Mouse (Mus musculus) C2C12 (cell line): ENCODE measurements around the gene Rims4. TPM values are rescaled to one million over a fixed set of nuclear protein-coding genes. Genes with fewer than 3 reads are reported as not detected.

Source experiments
- H3K27me3 ChIP-seq: one replicate; pipeline ENCODE4 v1.6.1; 2011; ENCODE audit not compliant: control insufficient read depth, insufficient read depth, insufficient read length
- H3K36me3 ChIP-seq: one replicate; pipeline ENCODE4 v1.6.1; 2011; ENCODE audit not compliant: control insufficient read depth, insufficient read depth
- H3K4me3 ChIP-seq: one replicate; pipeline ENCODE4 v1.5.1; 2011; ENCODE audit warnings: mild to moderate bottlenecking, control low read depth; ENCODE audit not compliant: poor library complexity, insufficient read depth, severe bottlenecking
- H3K79me2 ChIP-seq: one replicate; pipeline ENCODE4 v1.6.1; 2011; ENCODE audit not compliant: control insufficient read depth, insufficient read depth
- H3K79me3 ChIP-seq: one replicate; pipeline ENCODE4 v1.6.1; 2011; ENCODE audit warnings: low read depth, control low read depth
- H3ac ChIP-seq: one replicate; pipeline ENCODE3; 2011; ENCODE audit warnings: low read depth; ENCODE audit not compliant: control insufficient read depth, insufficient read length
- CEBPB ChIP-seq: IDR thresholded peaks from one replicate; pipeline ENCODE4 v1.6.1; 2011; ENCODE audit warnings: low read depth, mild to moderate bottlenecking, control low read depth, moderate library complexity
- CTCF ChIP-seq: IDR thresholded peaks from one replicate; pipeline ENCODE4 v1.5.1; 2011; ENCODE audit not compliant: control insufficient read depth, insufficient read depth, insufficient read length
- FOSL1 ChIP-seq: IDR thresholded peaks from one replicate; pipeline ENCODE4 v1.8.0; 2011; ENCODE audit warnings: mild to moderate bottlenecking, low read length; ENCODE audit not compliant: poor library complexity, insufficient read depth, severe bottlenecking
- MAX ChIP-seq: IDR thresholded peaks from one replicate; pipeline ENCODE4 v1.6.1; 2011; ENCODE audit warnings: mild to moderate bottlenecking, control low read depth
- MYOD1 ChIP-seq: IDR thresholded peaks from one replicate; pipeline ENCODE4 v1.6.1; 2011; ENCODE audit warnings: low read depth; ENCODE audit not compliant: control insufficient read depth, insufficient read length
- MYOG ChIP-seq: IDR thresholded peaks from one replicate; pipeline ENCODE4 v1.6.1; 2011; ENCODE audit not compliant: control insufficient read depth, insufficient read length; ENCODE audit errors: extremely low read depth
- USF1 ChIP-seq: IDR thresholded peaks from one replicate; pipeline ENCODE4 v1.6.1; 2011; ENCODE audit warnings: low read depth, mild to moderate bottlenecking, control low read depth, moderate library complexity
- polyA plus RNA-seq: library from polyadenylated mRNA; unstranded; fragments of >200 nt; fragmentation: generic; extraction: Trizol; gene quantifications from one replicate; pipeline ENCODE4 v1.2.1, GENCODE M21; 2012; ENCODE audit warnings: missing spikeins

Gene Rims4
- polyA plus RNA-seq, 1 experiment, result not detected

- H3K36me3 ChIP-seq, result no peaks in the 10 kb centered on the region
- no peaks in the 10 kb centered on the region for H3K27me3 ChIP-seq
- H3K79me3 ChIP-seq, result no peaks in the 10 kb centered on the region
- no peak overlapping the region for H3ac ChIP-seq
- no peak for TF ChIP-seq CTCF
- TF ChIP-seq USF1, result no peak
- no peaks in the 10 kb centered on the region for H3K79me2 ChIP-seq
- no peak overlapping the region for H3K4me3 ChIP-seq
These were observed 92.6 kb downstream of the Rims4 start for GRCm38 (mm10) chr2:163825861-163826260.

- Histone ChIP-seq H3K4me3 (no peak overlapping the region), H3K36me3 (no peaks in the 10 kb centered on the region), H3ac (no peak overlapping the region), H3K79me3 (no peaks in the 10 kb centered on the region), H3K79me2 (no peaks in the 10 kb centered on the region), H3K27me3 (no peaks in the 10 kb centered on the region)
- TF ChIP-seq CTCF, result no peak
- no peak for TF ChIP-seq CEBPB
- TF ChIP-seq MYOG, result no peak
- TF ChIP-seq MYOD1, result no peak
These were observed 94.7 kb downstream of the Rims4 start for GRCm38 (mm10) chr2:163823771-163824170.

- TF ChIP-seq MYOD1 (no peak), MAX (no peak), CTCF (peak; percentile 77)
- H3K4me3 ChIP-seq, result no peak overlapping the region
- H3K79me2 ChIP-seq, result no peaks in the 10 kb centered on the region
- no peaks in the 10 kb centered on the region for H3K27me3 ChIP-seq
- H3K79me3 ChIP-seq, result no peaks in the 10 kb centered on the region
- H3ac ChIP-seq, result no peak overlapping the region
- no peaks in the 10 kb centered on the region for H3K36me3 ChIP-seq
These were observed 95.2 kb downstream of the Rims4 start for GRCm38 (mm10) chr2:163823248-163823647.

GRCm38 (mm10) chr2:163820607-163821006, 97.9 kb downstream of the Rims4 start, which contains the start of gene Ccn5:
Gene Ccn5, plus strand, starts transcription at chr2:163820861.
- Histone ChIP-seq H3K79me2 (no peaks in the 10 kb centered on the region), H3K36me3 (no peaks in the 10 kb centered on the region), H3ac (no peak within 1 kb of the TSS), H3K27me3 (no peaks in the 10 kb centered on the region), H3K4me3 (no peak within 1 kb of the TSS), H3K79me3 (no peaks in the 10 kb centered on the region)
- TF ChIP-seq CTCF (no peak), MYOD1 (no peak), FOSL1 (no peak), USF1 (no peak)

- no peaks in the 10 kb centered on the region for H3K27me3 ChIP-seq
- H3K79me3 ChIP-seq, result no peaks in the 10 kb centered on the region
- no peaks in the 10 kb centered on the region for H3K36me3 ChIP-seq
- peak; percentile 67 for TF ChIP-seq MAX
- TF ChIP-seq CTCF, result no peak
- peak; percentile 10 for TF ChIP-seq MYOD1
- TF ChIP-seq USF1, result peak; percentile 57
- TF ChIP-seq CEBPB, result no peak
- no peak for TF ChIP-seq MYOG
- peak; percentile 62 for TF ChIP-seq FOSL1
- H3ac ChIP-seq, result no peak overlapping the region
- H3K4me3 ChIP-seq, result no peak overlapping the region
- H3K79me2 ChIP-seq, result no peaks in the 10 kb centered on the region
These were observed 103.6 kb downstream of the Rims4 start for GRCm38 (mm10) chr2:163814739-163815465.

- Histone ChIP-seq H3ac (no peak overlapping the region), H3K79me2 (no peaks in the 10 kb centered on the region), H3K27me3 (no peaks in the 10 kb centered on the region), H3K79me3 (no peaks in the 10 kb centered on the region), H3K4me3 (no peak overlapping the region), H3K36me3 (no peaks in the 10 kb centered on the region)
- TF ChIP-seq CEBPB (no peak), USF1 (no peak), MYOG (no peak), MAX (no peak), CTCF (no peak), MYOD1 (no peak), FOSL1 (no peak)
These were observed 105.4 kb downstream of the Rims4 start for GRCm38 (mm10) chr2:163813077-163813476.

Other genes with a start within 250 kb of the Rims4 start
- gene Ada, start 168.4 kb downstream of the Rims4 start, polyA plus RNA-seq, result 3.3 TPM
- gene Ccn5, start 97.8 kb downstream of the Rims4 start, polyA plus RNA-seq, result 0.78 TPM
- gene Kcnk15, start 65.0 kb downstream of the Rims4 start, polyA plus RNA-seq, result not detected
- 114 TPM for gene Ywhab, start 76.3 kb upstream of the Rims4 start, polyA plus RNA-seq
- gene Pabpc1l, start 106.8 kb upstream of the Rims4 start, polyA plus RNA-seq, result 0.60 TPM
- gene Stk4, start 151.6 kb upstream of the Rims4 start, polyA plus RNA-seq, result 9.5 TPM
- 19.3 TPM for gene Tomm34, start 152.5 kb upstream of the Rims4 start, polyA plus RNA-seq